Mouse (Mus musculus) kidney, postnatal 36 days (tissue): ENCODE measurements at regions not wholly inside any gene's neighbourhood (a gene's known extent, or its start where the extent isn't known, plus 50 kb on each side); places are given as distances from the start of the nearest gene placed in this dataset.

Experiments
- DNase-seq, 2 experiments: peaks; one replicate each; pipeline ENCODE4 v3.0.0; 2021 to 2022; ENCODE audit warnings: mixed read lengths in 2 of 2

DNA sequence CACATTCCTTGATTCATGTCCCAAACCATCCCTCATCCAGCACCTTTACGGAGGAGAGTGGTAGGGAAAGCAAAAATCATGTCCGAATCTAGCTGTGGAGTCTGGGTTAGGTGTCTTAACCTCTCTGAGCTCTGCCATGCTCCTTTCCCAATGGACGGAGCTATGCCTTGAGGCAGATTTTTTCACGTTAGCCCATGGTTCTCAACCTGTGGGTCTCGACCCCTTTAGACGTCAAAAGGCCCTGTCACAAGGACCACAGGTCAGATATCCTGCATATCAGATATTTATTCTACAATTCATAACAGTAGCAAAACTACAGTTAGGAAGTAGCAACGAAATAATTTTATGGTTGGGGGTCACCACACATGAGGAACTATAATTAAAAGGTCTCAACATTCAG is 198.1 kb downstream of the Cdc5l start:
- no peak for DNase-seq

DNA sequence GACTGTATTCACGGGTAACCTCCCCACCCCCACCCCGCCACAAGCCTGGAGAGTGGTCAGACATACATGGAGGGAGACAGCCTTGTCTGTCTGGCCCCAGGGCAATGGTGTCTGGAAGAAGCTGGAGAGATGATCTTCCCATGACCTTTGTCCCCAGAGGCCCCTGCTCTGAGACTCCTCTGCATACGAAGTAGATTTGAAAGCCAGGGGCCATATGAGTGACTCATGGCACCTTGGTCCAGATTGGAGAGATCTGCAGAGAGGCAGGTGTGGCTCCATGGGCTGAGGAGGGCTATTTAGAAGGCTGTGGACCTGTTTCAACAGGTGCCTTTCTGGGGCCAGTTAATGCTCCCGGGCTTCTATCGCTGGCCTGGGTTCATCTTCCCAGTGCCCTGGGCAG is 200.7 kb downstream of the Cdc5l start:
- DNase-seq = no peak

DNA sequence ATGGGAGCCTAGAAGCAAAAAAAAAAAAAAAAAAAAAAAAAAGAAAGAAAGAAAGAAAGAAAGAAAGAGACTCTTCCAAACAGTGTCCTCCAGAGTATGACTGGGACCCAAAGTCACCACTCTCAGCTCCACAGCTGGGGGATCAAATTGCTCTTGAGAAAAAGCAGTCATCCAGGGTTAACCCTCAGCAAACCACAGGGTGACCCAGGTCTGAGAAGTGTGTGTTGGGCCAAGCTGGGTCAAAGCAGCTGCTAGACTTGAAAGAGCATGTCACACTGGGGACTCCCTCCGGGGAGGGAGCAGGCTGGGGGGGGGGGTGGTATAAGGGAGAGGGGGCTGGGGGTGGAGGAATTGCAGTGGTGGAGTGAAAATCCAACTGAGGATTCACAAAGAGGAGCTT is 206.3 kb downstream of the Cdc5l start:
- DNase-seq = no peak

DNA sequence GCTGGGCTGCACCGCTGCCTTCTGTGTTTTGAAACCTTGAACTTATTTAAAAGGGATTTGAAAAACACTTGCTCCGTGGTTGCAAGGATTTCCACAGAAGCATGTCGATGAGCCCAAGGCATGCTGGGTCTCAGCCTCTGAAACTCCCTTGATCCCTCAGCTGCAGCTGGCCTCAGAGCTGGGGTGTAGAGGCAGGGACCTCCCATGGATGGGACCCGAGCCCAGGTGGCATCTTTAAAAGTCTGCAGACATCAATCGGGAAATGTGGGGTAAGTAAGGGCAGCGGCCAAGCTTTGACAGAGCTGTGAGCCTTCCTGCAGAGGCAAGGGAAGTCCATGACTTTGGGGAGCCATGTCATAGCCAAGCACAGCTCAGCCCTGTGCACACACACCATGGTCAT is 207.1 kb downstream of the Cdc5l start:
- DNase-seq = no peak

- DNase-seq = peak; percentile 18 to 52
Observed at GRCm38 (mm10) chr17:45221625-45222024, 211.9 kb downstream of the Cdc5l start.

DNA sequence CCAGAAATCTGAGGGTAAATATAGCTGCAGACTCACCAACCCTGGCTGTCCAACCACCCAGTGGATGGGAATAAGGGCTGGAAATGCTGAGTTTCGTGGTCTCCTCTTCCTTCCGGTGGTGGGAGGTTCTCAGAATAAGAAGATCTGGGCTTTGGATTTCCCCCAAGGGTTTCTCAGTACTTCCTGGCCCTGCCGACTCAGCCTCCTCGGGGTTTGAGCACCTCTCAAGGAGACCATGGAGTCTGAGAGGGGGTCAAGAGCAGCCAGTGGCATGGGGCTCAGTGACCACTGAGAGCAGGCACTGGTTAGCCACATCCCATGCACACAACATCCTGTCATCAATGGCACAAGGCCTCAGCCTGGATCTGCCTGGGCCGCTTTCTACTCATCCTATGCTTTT is 216.4 kb downstream of the Cdc5l start:
- DNase-seq = no peak

- no peak for DNase-seq
Observed at GRCm38 (mm10) chr17:45215067-45216049, 218.2 kb downstream of the Cdc5l start.

DNA sequence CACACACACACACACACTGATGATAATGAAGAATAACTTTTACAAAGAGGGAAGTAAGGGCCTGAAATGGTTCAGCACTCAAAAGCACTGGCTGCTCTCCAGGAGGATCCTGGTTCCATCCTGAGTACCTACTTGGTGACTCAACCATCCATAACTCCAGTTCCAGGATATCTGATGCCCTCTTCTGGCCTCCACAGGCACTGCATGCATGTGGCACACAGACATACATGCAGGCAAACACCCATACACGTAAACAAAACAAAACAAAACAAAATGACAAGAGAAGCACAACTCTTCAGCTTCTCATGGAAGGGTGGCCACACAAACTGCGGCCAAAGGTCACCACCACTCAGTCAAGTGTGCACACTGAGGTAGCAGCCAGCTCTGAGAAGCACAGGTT is 222.6 kb downstream of the Cdc5l start:
- peak in 1 of 2 experiments; percentile 47 for DNase-seq

DNA sequence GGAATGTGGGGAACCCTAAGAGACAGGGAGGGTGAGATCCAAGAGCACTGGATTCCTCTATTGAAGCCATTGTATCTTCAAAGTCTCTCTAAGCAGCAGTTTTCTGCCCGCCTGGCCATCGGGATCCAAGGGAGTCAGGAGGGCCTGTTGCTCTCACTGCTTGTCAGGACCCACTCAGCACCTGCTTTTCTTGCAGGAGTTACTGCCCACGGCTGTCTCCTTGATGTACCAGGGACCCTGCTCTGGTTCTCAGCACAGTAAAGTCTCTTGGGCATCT is 224.2 kb downstream of the Cdc5l start:
- DNase-seq = no peak

GRCm38 (mm10) chr17:45208596-45209386 is 224.7 kb downstream of the Cdc5l start:
- no peak for DNase-seq

DNA sequence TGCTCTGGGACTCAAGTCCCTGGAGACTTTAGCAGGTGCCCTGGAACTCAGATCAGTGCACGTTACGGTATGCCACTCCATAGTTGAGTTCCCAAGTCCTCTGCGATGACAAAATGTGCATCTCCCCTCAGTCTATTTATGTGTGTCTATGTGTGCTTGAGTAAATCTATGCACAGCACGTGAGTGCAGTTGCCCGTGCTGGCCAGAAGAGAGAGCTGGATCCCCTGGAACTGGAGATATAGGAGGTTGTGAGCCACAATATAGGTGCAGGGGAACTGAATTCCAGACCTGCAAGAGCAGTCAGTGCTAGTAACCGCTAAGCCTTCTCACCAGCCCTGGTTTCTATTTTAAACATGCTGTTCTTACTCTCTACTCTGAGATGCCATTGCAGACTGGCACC is 237.8 kb downstream of the Cdc5l start:
- DNase-seq = no peak

DNA sequence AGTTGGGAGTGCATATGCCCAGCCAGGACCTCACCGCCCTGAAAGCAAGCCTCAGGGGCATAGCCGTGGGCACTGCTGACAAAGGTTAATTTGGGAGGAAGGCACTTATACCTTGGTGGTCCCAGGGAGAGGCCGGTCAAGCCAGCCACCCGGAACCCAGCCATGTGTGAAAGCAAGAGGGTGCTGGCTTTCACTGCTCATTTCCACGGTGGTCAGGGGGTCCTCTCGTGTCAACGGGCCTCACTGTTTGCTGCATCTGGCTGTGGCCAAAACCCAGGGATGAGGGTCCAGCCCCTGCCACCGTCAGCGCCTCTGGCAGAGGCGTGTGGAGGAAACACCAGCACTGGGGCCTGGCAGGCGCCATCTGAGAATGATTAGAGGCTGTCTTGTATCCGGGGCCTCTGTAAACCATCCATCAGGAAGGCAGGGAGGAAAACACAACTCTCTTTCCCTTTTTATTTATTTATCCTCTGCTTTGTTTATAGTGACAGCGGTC is 238.7 kb downstream of the Cdc5l start:
- no peak for DNase-seq

DNA sequence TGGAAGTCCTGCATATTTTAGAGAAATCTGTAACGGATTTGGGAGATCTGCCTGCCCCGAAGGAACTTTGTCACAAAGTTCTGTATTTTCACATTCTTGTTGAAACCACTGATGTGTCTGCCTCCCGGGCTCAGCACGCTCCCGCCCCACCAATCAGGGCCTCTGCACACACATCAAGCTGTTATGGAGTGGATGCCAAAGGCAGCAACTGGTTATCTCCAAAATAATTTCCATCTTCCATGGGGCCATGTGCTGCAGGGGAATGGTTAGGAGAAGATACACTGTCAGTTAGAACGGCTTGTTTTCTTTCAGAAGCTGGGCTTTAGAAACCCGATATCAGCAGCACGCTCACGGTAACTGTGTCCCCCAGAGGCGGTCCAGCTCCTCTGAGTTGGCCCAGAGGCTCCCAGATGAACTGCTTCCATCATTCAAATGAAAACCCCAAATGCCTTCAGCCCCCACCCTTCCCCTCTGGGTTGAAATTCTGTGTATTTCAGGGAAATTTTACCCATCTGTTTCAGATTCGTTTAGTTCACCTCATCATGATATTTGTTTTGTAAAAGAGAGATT is 240.0 kb downstream of the Cdc5l start:
- no peak for DNase-seq

GRCm38 (mm10) chr17:45187402-45187801 is 246.1 kb downstream of the Cdc5l start:
- DNase-seq = no peak

GRCm38 (mm10) chr17:45176340-45176739 is 257.2 kb downstream of the Cdc5l start:
- no peak for DNase-seq

DNA sequence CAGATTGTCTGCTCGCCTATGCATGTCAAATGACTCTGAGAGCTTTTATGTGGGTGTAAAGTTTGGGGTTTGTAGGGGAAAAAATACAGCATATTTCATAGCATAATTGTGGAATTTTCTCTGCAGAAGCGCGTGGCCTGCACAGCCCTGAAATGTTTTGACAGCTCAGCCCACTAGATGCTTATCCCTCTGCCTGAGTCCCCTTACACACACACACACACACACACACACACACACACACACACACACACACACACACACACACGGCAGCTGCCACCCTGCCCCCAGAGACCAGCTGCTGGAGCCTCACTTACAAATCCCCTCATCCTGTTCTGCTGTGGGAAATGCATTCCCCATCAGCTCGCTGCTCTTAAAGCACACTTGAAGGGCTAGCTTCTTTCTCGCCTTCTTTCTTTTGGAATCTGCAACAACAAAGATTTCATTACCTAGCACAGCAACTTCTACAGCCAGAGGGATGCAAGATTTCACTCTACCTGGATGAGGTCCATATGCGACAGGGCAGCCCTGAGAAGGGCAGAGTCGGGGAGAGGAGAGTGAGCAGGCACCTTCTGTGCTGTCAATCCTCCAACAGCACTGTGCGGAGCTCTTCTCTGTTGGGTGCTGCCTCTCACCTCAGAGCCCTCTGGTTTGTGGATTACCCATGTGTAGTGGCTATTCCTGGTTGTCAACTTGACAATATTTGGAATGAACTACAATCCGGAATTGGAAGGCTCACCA is 264.1 kb downstream of the Cdc5l start:
- no peak for DNase-seq
